Mouse (Mus musculus): ENCODE results near the gene Slu7. TPM values are rescaled to one million over a fixed set of nuclear protein-coding genes. Genes with fewer than 3 reads are reported as not detected.

Gene Slu7
- total RNA-seq, 2 experiments from 2014 or later: 54.0 to 55.2 TPM

- DNase-seq (ENCODE audit: low spot score in 2 of 2): no peak
These were observed 16.3 kb upstream of the Slu7 start for GRCm38 (mm10) chr11:43417201-43417600.

- no peak for DNase-seq (ENCODE audit: low spot score in 2 of 2)
These were observed 9.2 kb upstream of the Slu7 start for GRCm38 (mm10) chr11:43424386-43424785.

GRCm38 (mm10) chr11:43425166-43425709, 8.3 kb upstream of the Slu7 start:
- no peak for DNase-seq (ENCODE audit: low spot score in 2 of 2)

- peak; percentile 35 to 78 for DNase-seq (ENCODE audit: low spot score in 2 of 2)
These were observed 7.6 kb upstream of the Slu7 start, which contains the start of gene Pttg1 for GRCm38 (mm10) chr11:43425824-43426413. Pttg1 (minus strand) TSS chr11:43426251.

- no peak for DNase-seq (ENCODE audit: low spot score in 2 of 2)
These were observed 7.1 kb upstream of the Slu7 start for GRCm38 (mm10) chr11:43426414-43426884.

GRCm38 (mm10) chr11:43434024-43434407, 472 bp downstream of the Slu7 start:
- no peak for DNase-seq (ENCODE audit: low spot score in 2 of 2)

GRCm38 (mm10) chr11:43441121-43441520, 7.6 kb downstream of the Slu7 start:
- DNase-seq (ENCODE audit: low spot score in 2 of 2): no peak

- no peak for DNase-seq (ENCODE audit: low spot score in 2 of 2)
These were observed 9.6 kb downstream of the Slu7 start for GRCm38 (mm10) chr11:43443183-43443582.

- no peak for DNase-seq (ENCODE audit: low spot score in 2 of 2)
These were observed 16.4 kb downstream of the Slu7 start for GRCm38 (mm10) chr11:43449916-43450315.

GRCm38 (mm10) chr11:43451322-43451721, 17.8 kb downstream of the Slu7 start:
- DNase-seq (ENCODE audit: low spot score in 2 of 2): no peak

GRCm38 (mm10) chr11:43452266-43452665, 18.7 kb downstream of the Slu7 start:
- no peak for DNase-seq (ENCODE audit: low spot score in 2 of 2)

- DNase-seq (ENCODE audit: low spot score in 2 of 2): no peak
These were observed 29.7 kb downstream of the Slu7 start for GRCm38 (mm10) chr11:43463204-43463603.

GRCm38 (mm10) chr11:43470118-43470517, 36.6 kb downstream of the Slu7 start:
- no peak for DNase-seq (ENCODE audit: low spot score in 2 of 2)

- DNase-seq (ENCODE audit: low spot score in 2 of 2): no peak
These were observed 37.6 kb downstream of the Slu7 start for GRCm38 (mm10) chr11:43470881-43471820.

- DNase-seq (ENCODE audit: low spot score in 2 of 2): no peak
These were observed 39.6 kb downstream of the Slu7 start for GRCm38 (mm10) chr11:43473115-43473514.

GRCm38 (mm10) chr11:43473635-43474224, 40.2 kb downstream of the Slu7 start:
- no peak for DNase-seq (ENCODE audit: low spot score in 2 of 2)

GRCm38 (mm10) chr11:43474225-43474774, 40.8 kb downstream of the Slu7 start, which contains the start of gene C1qtnf2:
C1qtnf2 (plus strand) TSS chr11:43474276.
- no peak for DNase-seq (ENCODE audit: low spot score in 2 of 2)

- no peak for DNase-seq (ENCODE audit: low spot score in 2 of 2)
These were observed 45.8 kb downstream of the Slu7 start for GRCm38 (mm10) chr11:43479376-43479775.

- DNase-seq (ENCODE audit: low spot score in 2 of 2): no peak
These were observed 47.0 kb downstream of the Slu7 start for GRCm38 (mm10) chr11:43480561-43480960.

- DNase-seq (ENCODE audit: low spot score in 2 of 2): no peak
These were observed 48.4 kb downstream of the Slu7 start for GRCm38 (mm10) chr11:43481672-43482522.
